Mouse (Mus musculus) heart, adult 10 weeks (tissue): ENCODE data around the gene P3h4. TPM values are rescaled to one million over a fixed set of nuclear protein-coding genes. Genes with fewer than 3 reads are reported as not detected.

Experiments
- polyA plus RNA-seq: library from polyadenylated mRNA; stranded (reverse); fragments of 350-450 nt; fragmentation: Illumina TruSeq; extraction: RNeasy Lipid Tissue Mini Kit (QIAGEN cat#74804); gene quantifications from one replicate; pipeline ENCODE4 v1.2.3, GENCODE M21; 2014; ENCODE audit warnings: low read depth, low replicate concordance

Gene P3h4
- polyA plus RNA-seq, result 34.0 TPM

DNA sequence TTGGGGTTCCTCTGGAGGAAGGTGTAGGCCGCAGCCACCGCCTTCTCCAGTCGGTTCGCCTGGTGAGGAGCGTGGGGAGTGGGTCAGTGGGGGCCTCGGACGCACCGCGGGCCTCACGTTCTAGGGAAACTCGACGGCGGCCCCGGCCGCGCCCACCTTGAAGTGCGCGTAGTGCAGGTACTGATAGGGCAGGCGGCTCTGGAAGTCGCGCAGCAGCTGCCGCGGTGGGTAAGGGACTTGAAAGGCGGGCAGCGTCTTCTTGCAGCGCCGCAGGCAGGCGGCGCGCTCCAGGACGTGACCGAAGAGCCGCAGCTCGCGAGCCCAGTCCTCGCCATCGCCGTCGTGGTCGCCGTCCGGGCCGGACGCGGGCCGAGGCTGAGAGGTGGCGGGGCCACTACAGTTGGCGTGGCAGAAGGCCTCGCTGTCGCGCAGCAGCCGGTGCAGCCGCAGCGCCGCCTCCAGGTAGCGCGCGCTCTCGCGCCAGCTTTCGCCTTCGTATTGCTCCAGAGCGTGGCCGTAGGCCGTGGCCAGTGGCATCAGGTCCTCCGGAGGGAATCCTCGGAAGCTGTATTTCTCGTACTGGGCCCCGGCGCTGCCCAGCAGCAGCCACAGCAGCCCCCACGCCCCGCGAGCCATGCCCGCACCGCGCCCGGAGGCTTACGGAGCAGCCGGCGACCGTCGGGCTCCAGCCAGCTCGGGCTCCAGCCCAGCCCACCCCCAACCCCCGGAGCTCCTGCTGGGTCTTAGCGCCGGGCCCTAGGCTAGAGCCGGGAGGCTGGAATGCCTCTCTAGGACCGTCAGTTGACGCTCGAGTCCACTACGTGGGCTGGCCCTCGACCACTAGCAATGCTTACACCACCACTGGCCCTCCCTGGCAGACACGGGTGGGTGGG is at the start of gene P3h4:
Gene P3h4 (minus strand): TSS at position 816 of the 893 bp plus-strand sequence.

DNA sequence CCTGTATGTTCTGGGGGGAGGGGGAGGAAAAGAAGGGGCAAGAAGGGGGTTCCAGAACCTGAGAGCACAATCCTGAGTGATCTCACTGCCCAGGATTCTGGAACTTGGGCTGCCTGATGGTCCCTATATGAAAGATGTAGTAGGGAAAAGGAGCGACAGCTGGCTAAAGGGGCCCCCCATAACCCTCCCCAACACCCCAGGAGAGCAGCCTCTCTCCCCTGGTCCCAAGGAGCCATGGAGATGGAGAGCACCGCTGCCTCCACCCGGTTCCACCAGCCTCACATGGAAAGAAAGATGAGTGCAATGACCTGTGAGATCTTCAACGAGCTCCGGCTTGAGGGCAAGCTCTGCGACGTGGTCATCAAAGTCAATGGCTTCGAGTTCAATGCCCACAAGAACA is 27.2 kb upstream of the P3h4 start, which contains the start of the genes Nt5c3b and Klhl10:
Gene Nt5c3b (minus strand): TSS at position 12 of the 400 bp plus-strand sequence.
Gene Klhl10 (plus strand): TSS at position 121 of the 400 bp plus-strand sequence.

DNA sequence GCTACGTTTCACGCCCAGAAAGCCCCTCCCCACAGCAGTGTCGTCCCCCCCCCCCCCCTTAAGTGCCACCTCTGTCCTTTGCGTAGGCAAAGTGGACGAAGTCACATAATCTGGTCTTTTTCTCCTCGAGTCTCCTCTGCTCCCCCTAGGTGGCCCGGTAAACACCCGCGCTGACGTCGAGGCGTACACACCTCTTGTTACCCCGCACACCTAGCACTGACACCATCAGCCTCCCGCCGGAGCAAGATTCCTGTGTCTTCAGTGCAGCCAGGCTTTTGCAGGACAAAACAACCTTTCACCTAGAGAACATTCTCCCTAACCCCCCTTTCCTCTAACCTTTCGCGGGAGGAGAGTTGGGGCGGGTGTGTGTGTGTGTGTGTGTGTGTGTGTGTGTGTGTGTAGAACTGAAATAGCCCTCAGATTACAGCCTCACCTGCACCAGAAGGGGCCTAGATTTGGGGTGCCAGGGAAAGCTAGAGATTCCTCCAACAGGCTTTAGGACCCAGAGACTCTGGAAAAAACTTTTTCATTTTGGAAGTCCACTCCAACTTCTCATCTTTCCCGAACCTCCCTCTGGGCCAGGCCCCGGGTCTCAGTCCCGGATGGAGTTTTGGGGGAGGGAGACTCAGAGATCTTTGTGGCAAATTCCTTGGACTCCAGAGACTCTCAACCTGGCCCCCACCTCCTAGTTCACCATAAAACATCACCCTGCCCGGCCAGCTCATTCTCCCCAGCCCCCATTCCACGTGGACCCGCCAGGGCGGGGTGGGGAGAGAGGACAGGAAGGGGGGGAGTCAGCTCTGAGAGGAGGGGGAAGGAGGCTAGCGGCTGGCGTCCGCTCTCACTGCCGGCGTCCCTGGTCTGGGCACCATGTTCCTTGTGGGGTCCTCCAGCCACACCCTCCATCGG is 532 bp upstream of the P3h4 start, which contains the start of gene Fkbp10:
Gene Fkbp10 (plus strand): TSS at position 784 of the 909 bp plus-strand sequence.

DNA sequence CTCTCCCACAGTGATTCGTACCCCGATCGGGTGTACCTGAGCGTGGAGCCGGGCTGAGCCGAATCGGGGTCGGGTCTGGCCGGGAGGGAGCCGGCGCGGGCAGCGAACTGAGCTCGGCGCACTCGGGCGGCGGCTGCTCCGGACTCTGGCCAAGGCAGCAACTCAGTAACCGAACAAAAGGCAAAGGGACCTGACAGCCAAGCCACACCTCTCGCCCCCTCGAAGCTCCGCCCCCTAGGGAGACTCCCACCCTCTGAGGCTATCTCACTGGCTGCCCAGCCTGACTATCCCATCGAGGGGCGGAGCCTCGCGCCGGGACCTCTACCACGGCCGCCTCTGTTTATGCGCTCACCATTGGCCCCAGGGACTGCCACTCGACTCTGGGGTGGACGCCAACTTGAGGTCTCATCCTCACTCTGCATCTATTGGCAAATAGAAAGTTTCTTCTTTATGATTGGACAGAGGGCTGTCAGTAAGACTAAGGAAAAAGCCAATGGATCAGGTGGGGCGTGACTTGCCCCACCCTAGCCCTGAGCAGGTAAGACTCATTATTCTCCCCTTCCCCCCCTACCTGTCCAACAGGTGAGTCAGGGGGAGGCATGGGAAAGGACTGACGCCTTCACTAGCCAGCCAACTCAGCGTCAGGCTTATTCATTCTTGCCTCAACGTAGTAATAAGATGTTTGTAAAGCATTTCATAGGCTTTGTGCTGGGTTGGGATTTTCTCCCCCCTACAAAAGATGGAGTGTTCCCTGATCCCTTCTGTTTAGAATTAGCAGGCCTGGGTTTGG is 16.8 kb downstream of the P3h4 start, which contains the start of gene Jup:
Gene Jup (minus strand): TSS at position 164 of the 790 bp plus-strand sequence.

Other genes starting within 250 kb of the P3h4 start
- not detected for gene Krt9, start 221.6 kb downstream of the P3h4 start, polyA plus RNA-seq
- gene Krt14, start 207.3 kb downstream of the P3h4 start, polyA plus RNA-seq, result not detected
- gene Krt16, start 165.9 kb downstream of the P3h4 start, polyA plus RNA-seq, result not detected
- not detected for gene Krt17, start 153.8 kb downstream of the P3h4 start, polyA plus RNA-seq
- gene Krt42, start 145.0 kb downstream of the P3h4 start, polyA plus RNA-seq, result not detected
- 1,167 TPM for gene Eif1, start 95.0 kb downstream of the P3h4 start, polyA plus RNA-seq
- gene Gast, start 80.4 kb downstream of the P3h4 start, polyA plus RNA-seq, result not detected
- gene Hap1, start 58.7 kb downstream of the P3h4 start, polyA plus RNA-seq, result 1.4 TPM
- 166 TPM for gene Jup, start 17.1 kb downstream of the P3h4 start, polyA plus RNA-seq
- 24.7 TPM for gene Fkbp10, start 861 bp upstream of the P3h4 start, polyA plus RNA-seq
- gene Nt5c3b, start 27.0 kb upstream of the P3h4 start, polyA plus RNA-seq, result 42.9 TPM
- gene Klhl10, start 27.1 kb upstream of the P3h4 start, polyA plus RNA-seq, result 0.45 TPM
- gene Klhl11, start 57.9 kb upstream of the P3h4 start, polyA plus RNA-seq, result 4.8 TPM
- 31.9 TPM for gene Acly, start 113.2 kb upstream of the P3h4 start, polyA plus RNA-seq
- gene Ttc25, start 130.8 kb upstream of the P3h4 start, polyA plus RNA-seq, result 0.29 TPM
- 9.0 TPM for gene Cnp, start 160.1 kb upstream of the P3h4 start, polyA plus RNA-seq
- gene Nkiras2, start 204.4 kb upstream of the P3h4 start, polyA plus RNA-seq, result 51.3 TPM
- 153 TPM for gene Dnajc7, start 205.3 kb upstream of the P3h4 start, polyA plus RNA-seq